Mouse (Mus musculus) liver, postnatal 0 days (tissue): ENCODE results near the gene Chek1. TPM values are rescaled to one million over a fixed set of nuclear protein-coding genes. Genes with fewer than 3 reads are reported as not detected.

ENCODE experiments used
- ATAC-seq: fragments of 200-750 bp; cut with Nextera tagmentation; 2 replicates; pipeline ENCODE4 v1.8.0; 2017; ENCODE audit warnings: mild to moderate bottlenecking, moderate library complexity
- DNase-seq: peaks from one replicate; pipeline ENCODE4 v3.0.0-alpha.2; 2016
- H3K27ac ChIP-seq: fragments of 300-500 bp; sonication (generic); 2 replicates; pipeline ENCODE4 v1.5.1; 2014; ENCODE audit warnings: antibody characterized with exemption, moderate library complexity, mild to moderate bottlenecking, low read depth
- H3K27me3 ChIP-seq: fragments of 300-500 bp; sonication (generic); 2 replicates; pipeline ENCODE4 v1.6.1; 2014; ENCODE audit warnings: low read length, control low read depth, mixed read lengths; ENCODE audit not compliant: insufficient read depth
- H3K36me3 ChIP-seq: fragments of 300-500 bp; sonication (generic); replicated peaks from 2 replicates; pipeline ENCODE4 v1.6.1; 2014; ENCODE audit warnings: mild to moderate bottlenecking, control low read depth, low read length, moderate library complexity, mixed read lengths; ENCODE audit not compliant: insufficient read depth
- H3K4me1 ChIP-seq: fragments of 300-500 bp; sonication (generic); 2 replicates; pipeline ENCODE4 v1.6.1; 2014; ENCODE audit warnings: antibody characterized with exemption, mild to moderate bottlenecking, control low read depth; ENCODE audit not compliant: insufficient read depth
- H3K4me2 ChIP-seq: fragments of 300-500 bp; sonication (generic); 2 replicates; pipeline ENCODE4 v1.6.1; 2014; ENCODE audit warnings: low read depth, mild to moderate bottlenecking, low read length, moderate library complexity, mixed read lengths
- H3K4me3 ChIP-seq: fragments of 300-500 bp; sonication (generic); 2 replicates; pipeline ENCODE4 v1.5.1; 2014; ENCODE audit warnings: low read depth, low read length
- H3K9ac ChIP-seq: fragments of 300-500 bp; sonication (generic); replicated peaks from 2 replicates; pipeline ENCODE4 v1.6.1; 2014; ENCODE audit warnings: mild to moderate bottlenecking, moderate library complexity
- H3K9me3 ChIP-seq: fragments of 300-500 bp; sonication (generic); 2 replicates; pipeline ENCODE4 v1.6.1; 2016; ENCODE audit warnings: mild to moderate bottlenecking, control low read depth, low read length, mixed read lengths
- CTCF ChIP-seq: sonication (generic); IDR thresholded peaks from 2 replicates; pipeline ENCODE4 v1.5.1; 2016; ENCODE audit warnings: antibody characterized with exemption, low read depth
- EP300 ChIP-seq: IDR thresholded peaks from 2 replicates; pipeline ENCODE4 v1.6.1; 2016; ENCODE audit warnings: antibody characterized with exemption, low read depth, mild to moderate bottlenecking
- WGBS: fragments of 180-500 bp; shearing (Covaris S2); extraction: QIAGEN DNeasy Blood & Tissue Kit; methylation state at CpG from one replicate; pipeline ENCODE4 v1.1.7; 2014; ENCODE audit not compliant: insufficient replicate concordance; 5-methylcytosine and 5-hydroxymethylcytosine counted together
- polyA plus RNA-seq: library from polyadenylated mRNA; unstranded; fragments of >200 nt; fragmentation: Nextera tagmentation; extraction: Ambion mirVana; gene quantifications from 2 replicates; pipeline ENCODE4 v1.2.1, GENCODE M21; 2015

Gene Chek1
- 6.2 and 7.8 TPM in 2 replicates for polyA plus RNA-seq

GRCm38 (mm10) chr9:36727034-36727755, at the start of gene Chek1:
Gene Chek1 (minus strand): TSS chr9:36727065.
- Histone ChIP-seq H3K4me2 (peak within 1 kb of the TSS; percentile 99), H3K9ac (peak within 1 kb of the TSS; percentile 85), H3K36me3 (peaks cover 18% of the 10 kb centered on the region), H3K4me3 (peak within 1 kb of the TSS; percentile 91), H3K27me3 (no peaks in the 10 kb centered on the region), H3K4me1 (peaks cover 9% of the 10 kb centered on the region; the same call in 1 of the 2 replicates), H3K27ac (peak within 1 kb of the TSS; percentile 84), H3K9me3 (no peaks in the 10 kb centered on the region)
- DNase-seq (no peak), ATAC-seq (no peak)
- TF ChIP-seq CTCF (no peak), EP300 (no peak)
- 2% methylated on average over 12 of the region's 12 CpGs for WGBS

GRCm38 (mm10) chr9:36769048-36769413, 42.2 kb upstream of the Chek1 start:
- H3K9ac ChIP-seq = peak overlapping the region; percentile 80
- WGBS = 65% methylated on average over 1 of the region's 1 CpGs
- DNase-seq (no peak), ATAC-seq (no peak)
- H3K9me3 ChIP-seq = no peaks in the 10 kb centered on the region
- no peak for TF ChIP-seq EP300
- no peak for TF ChIP-seq CTCF
- H3K4me2 ChIP-seq = peak overlapping the region; percentile 78
- H3K27me3 ChIP-seq = no peaks in the 10 kb centered on the region
- H3K4me3 ChIP-seq = peak overlapping the region; percentile 66
- peaks cover 6% of the 10 kb centered on the region for H3K36me3 ChIP-seq
- H3K27ac ChIP-seq = peak overlapping the region; percentile 98
- H3K4me1 ChIP-seq = peaks cover 24% of the 10 kb centered on the region

- TF ChIP-seq EP300 = 0 out of 2 replicates have a peak, but pooled peaks have one; percentile 13
- no peak for TF ChIP-seq CTCF
- ATAC-seq (peak; percentile 41), DNase-seq (peak; percentile 63)
- Histone ChIP-seq H3K36me3 (peaks cover 11% of the 10 kb centered on the region), H3K27me3 (no peaks in the 10 kb centered on the region), H3K27ac (peak overlapping the region; percentile 98), H3K4me3 (peak overlapping the region; percentile 66), H3K4me2 (peak overlapping the region; percentile 78), H3K4me1 (peaks cover 24% of the 10 kb centered on the region), H3K9me3 (no peaks in the 10 kb centered on the region), H3K9ac (peak overlapping the region; percentile 80)
- 8% methylated on average over 25 of the region's 25 CpGs for WGBS
These were observed 41.5 kb upstream of the Chek1 start for GRCm38 (mm10) chr9:36768156-36769047.

- ATAC-seq (peak; percentile 98), DNase-seq (peak; percentile 98)
- H3K9me3 ChIP-seq = no peaks in the 10 kb centered on the region
- H3K9ac ChIP-seq = peak within 1 kb of the TSS; percentile 88
- TF ChIP-seq CTCF = no peak
- TF ChIP-seq EP300 = peak; percentile 64; the same call in 1 of the 2 replicates
- peak within 1 kb of the TSS; percentile 88 for H3K4me2 ChIP-seq
- peak within 1 kb of the TSS; percentile 93 for H3K4me3 ChIP-seq
- H3K4me1 ChIP-seq = peaks cover 24% of the 10 kb centered on the region
- no peaks in the 10 kb centered on the region for H3K27me3 ChIP-seq
- peaks cover 21% of the 10 kb centered on the region for H3K36me3 ChIP-seq
- peak within 1 kb of the TSS; percentile 98 for H3K27ac ChIP-seq
- WGBS = under 1% methylated on average over 60 of the region's 60 CpGs
These were observed 40.6 kb upstream of the Chek1 start, which contains the start of gene Stt3a for GRCm38 (mm10) chr9:36767203-36768143. Gene Stt3a (minus strand): TSS chr9:36767679.

GRCm38 (mm10) chr9:36764378-36764777, 37.5 kb upstream of the Chek1 start:
- Histone ChIP-seq H3K4me1 (peaks cover 24% of the 10 kb centered on the region), H3K36me3 (peaks cover 33% of the 10 kb centered on the region), H3K9ac (no peak overlapping the region), H3K27me3 (no peaks in the 10 kb centered on the region), H3K4me3 (no peak overlapping the region), H3K4me2 (no peak overlapping the region), H3K27ac (no peak overlapping the region), H3K9me3 (no peaks in the 10 kb centered on the region)
- TF ChIP-seq CTCF (no peak), EP300 (no peak)
- ATAC-seq (no peak), DNase-seq (no peak)
- 69% methylated on average over 1 of the region's 1 CpGs for WGBS
